Mouse (Mus musculus) liver, embryonic 18 days (tissue): ENCODE measurements around the gene Olfr844. TPM values are rescaled to one million over a fixed set of nuclear protein-coding genes. Genes with fewer than 3 reads are reported as not detected.

Source experiments
- polyA plus RNA-seq: library from polyadenylated mRNA; depleted of rRNA; stranded (reverse); fragments of >200 nt; gene quantifications from 2 replicates; pipeline ENCODE4 v1.2.3, GENCODE M21; 2012; rRNA removed

Gene Olfr844
- polyA plus RNA-seq, result not detected in 2 replicates

GRCm38 (mm10) chr9:19316047-19316446, at the start of gene Olfr844:
Olfr844 (plus strand) TSS chr9:19316347.

GRCm38 (mm10) chr9:19336157-19336556, 20.0 kb downstream of the Olfr844 start, which contains the start of gene Olfr845:
Olfr845 (plus strand) TSS chr9:19336457.

DNA sequence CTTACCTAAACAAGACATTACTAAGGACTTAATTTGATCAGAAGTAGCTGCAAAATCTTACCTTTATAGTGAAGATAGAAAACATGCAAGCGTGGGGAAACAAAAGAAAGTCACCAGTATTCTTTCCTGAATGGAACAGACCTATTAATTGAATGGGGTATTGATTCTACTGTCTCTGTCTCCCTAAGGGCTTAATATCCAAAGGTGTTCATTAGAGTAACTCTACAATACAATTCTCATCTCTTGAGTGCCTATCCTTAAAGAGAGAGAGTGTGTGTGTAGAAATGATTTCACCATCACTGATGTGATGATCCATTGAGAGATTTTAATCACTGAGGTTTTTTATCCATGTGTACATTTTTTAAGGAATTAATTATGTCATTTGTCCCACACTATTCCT, 47.8 kb downstream of the Olfr844 start, which contains the start of gene Olfr846:
TSS of gene Olfr846 (minus strand) at position 101 of the 400 bp plus-strand sequence.

Other genes starting within 250 kb of the Olfr844 start
- gene Olfr836, start 196.0 kb upstream of the Olfr844 start, polyA plus RNA-seq, result not detected in 2 replicates
- gene Olfr837, start 180.0 kb upstream of the Olfr844 start, polyA plus RNA-seq, result not detected in 2 replicates
- not detected in 2 replicates for gene Olfr839-ps1, start 139.0 kb upstream of the Olfr844 start, polyA plus RNA-seq
- not detected in 2 replicates for gene Olfr843, start 64.4 kb upstream of the Olfr844 start, polyA plus RNA-seq
- not detected in 2 replicates for gene Olfr845, start 20.1 kb downstream of the Olfr844 start, polyA plus RNA-seq
- gene Olfr846, start 47.7 kb downstream of the Olfr844 start, polyA plus RNA-seq, result not detected in 2 replicates
- gene Olfr847, start 62.3 kb downstream of the Olfr844 start, polyA plus RNA-seq, result not detected in 2 replicates
- not detected in 2 replicates for gene Olfr849, start 123.9 kb downstream of the Olfr844 start, polyA plus RNA-seq
- gene Olfr850, start 161.9 kb downstream of the Olfr844 start, polyA plus RNA-seq, result not detected in 2 replicates
- not detected in 2 replicates for gene Olfr851, start 176.9 kb downstream of the Olfr844 start, polyA plus RNA-seq
- not detected in 2 replicates for gene Olfr853, start 224.7 kb downstream of the Olfr844 start, polyA plus RNA-seq